Comparison of ENCODE assay signal across 24 mouse cellular contexts in the genomic region with DNA sequence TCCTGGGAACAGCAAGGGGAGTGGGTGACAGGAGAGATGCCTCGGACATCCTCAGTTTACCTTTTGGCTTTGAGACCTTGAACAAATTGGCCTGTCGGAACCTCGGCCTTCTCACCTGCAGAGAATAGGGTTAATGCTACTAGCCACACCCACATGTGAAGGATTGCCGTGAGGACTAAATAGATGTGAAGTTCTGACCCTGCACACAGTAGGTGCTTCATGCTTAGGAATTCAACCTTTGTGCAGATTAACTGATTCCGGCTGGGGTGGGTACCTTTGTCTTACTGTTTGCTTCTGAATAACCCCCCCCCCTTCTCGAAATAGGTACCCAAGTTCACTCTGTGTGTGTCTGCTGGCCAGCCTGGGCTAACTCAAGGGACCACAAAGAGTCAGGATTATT. TPM values are rescaled to one million over a fixed set of nuclear protein-coding genes. Genes with fewer than 3 reads are reported as not detected.
A peak's percentile ranks its signal among the peaks of the same experiment; 100 is the strongest.
DNase-seq lines count a peak whose midpoint lies in the region; ATAC-seq and TF ChIP-seq lines count a peak whose summit lies in the region.
"Had no signal": no experiment of that assay in that cellular context is flagged by ENCODE, and none has a peak within 500 bp of the region (broad histone marks: within the 10 kb centered on the region; RNA-seq: fewer than 3 reads in every experiment).

No protein-coding gene starts in this region.

- H3K27me3 ChIP-seq in heart, embryonic 15.5 days, result no peaks in the 10 kb centered on the region
- no peaks in the 10 kb centered on the region for H3K27me3 ChIP-seq in heart, embryonic 11.5 days (ENCODE audit: control insufficient read depth, insufficient read depth, low read length)
- H3K27me3 ChIP-seq in kidney, postnatal 0 days (ENCODE audit: insufficient read depth, low read length), result no peaks in the 10 kb centered on the region
- H3K27me3 ChIP-seq in spleen, adult 2 months (ENCODE audit: control insufficient read depth, insufficient read depth, low read length), result no peaks in the 10 kb centered on the region
- H3K27me3 ChIP-seq: intestine, embryonic 15.5 days; liver, embryonic 13.5 days; stomach, embryonic 15.5 days had no signal

- no peak for DNase-seq in kidney, postnatal 0 days (ENCODE audit: low spot score)
- DNase-seq in kidney, adult 9 months, result no peak
- no peak for DNase-seq in spleen, adult 2 months (ENCODE audit: low read depth in 1 of 2, low spot score in 2 of 2)
- DNase-seq in spleen, postnatal 4 days (ENCODE audit: low spot score in 2 of 2), result no peak
- DNase-seq in gastrocnemius, adult 2 months, result no peak
- DNase-seq: adrenal gland, postnatal 25 days; cerebellum, adult 8-10 months; cerebellum, postnatal 36 days; gastrocnemius, postnatal 10 days; heart, postnatal 36 days; kidney, postnatal 25 days; liver, embryonic 13.5 days; lung, postnatal 10 days; thymus, postnatal 25 days had no signal

- no peak overlapping the region for H3K4me3 ChIP-seq in heart, embryonic 15.5 days
- H3K4me3 ChIP-seq in heart, embryonic 11.5 days (ENCODE audit: low read depth, low read length), result no peak overlapping the region
- no peak overlapping the region for H3K4me3 ChIP-seq in kidney, postnatal 0 days (replicated peaks; ENCODE audit: low read depth, low read length)
- H3K4me3 ChIP-seq in spleen, adult 2 months (ENCODE audit: extremely low read depth, insufficient read depth, insufficient read length), result no peak overlapping the region
- no peak overlapping the region for H3K4me3 ChIP-seq in gastrocnemius, adult 2 months
- H3K4me3 ChIP-seq: intestine, embryonic 15.5 days; layer of hippocampus, adult 2 months; liver, embryonic 13.5 days; stomach, embryonic 15.5 days had no signal

- 88% methylated on average over 6 of the region's 6 CpGs for WGBS in heart, embryonic 15.5 days
- WGBS in heart, embryonic 11.5 days (ENCODE audit: insufficient replicate concordance), result 81% methylated on average over 6 of the region's 6 CpGs
- WGBS in kidney, postnatal 0 days, result 88% methylated on average over 6 of the region's 6 CpGs
- WGBS in spleen, adult 2 months, result 90% methylated on average over 6 of the region's 6 CpGs

- no peaks in the 10 kb centered on the region for H3K9me3 ChIP-seq in heart, embryonic 15.5 days (replicated peaks)
- H3K9me3 ChIP-seq in heart, embryonic 11.5 days (replicated peaks; ENCODE audit: control insufficient read depth, low read length), result no peaks in the 10 kb centered on the region
- H3K9me3 ChIP-seq in kidney, postnatal 0 days (replicated peaks; ENCODE audit: low read length), result no peaks in the 10 kb centered on the region
- H3K9me3 ChIP-seq: intestine, embryonic 15.5 days; liver, embryonic 13.5 days; stomach, embryonic 15.5 days had no signal

- H3K4me2 ChIP-seq in heart, embryonic 15.5 days, result no peak overlapping the region
- H3K4me2 ChIP-seq in heart, embryonic 11.5 days, result no peak overlapping the region
- H3K4me2 ChIP-seq in kidney, postnatal 0 days (ENCODE audit: low read length), result no peak overlapping the region
- H3K4me2 ChIP-seq: intestine, embryonic 15.5 days; liver, embryonic 13.5 days; midbrain, embryonic 11.5 days; stomach, embryonic 15.5 days had no signal

- ATAC-seq in heart, embryonic 15.5 days (replicated peaks; ENCODE audit: insufficient number of reproducible peaks, insufficient read depth, low FRiP score, low read depth), result no peak
- ATAC-seq in heart, embryonic 11.5 days (replicated peaks; ENCODE audit: insufficient number of reproducible peaks, low FRiP score, low TSS enrichment), result no peak
- no peak for ATAC-seq in kidney, postnatal 0 days (replicated peaks; ENCODE audit: low FRiP score, low read depth)
- ATAC-seq: forebrain, embryonic 14.5 days; hindbrain, embryonic 16.5 days; intestine, embryonic 15.5 days had no signal

- H3K27ac ChIP-seq in heart, embryonic 15.5 days, result peak overlapping the region; percentile 67; the same call in 1 of the 2 replicates
- H3K27ac ChIP-seq in heart, embryonic 11.5 days (ENCODE audit: low read depth, low read length), result no peak overlapping the region
- H3K27ac ChIP-seq in kidney, postnatal 0 days, result 0 out of 2 replicates have a peak overlapping the region, but pooled peaks have one; percentile 13
- H3K27ac ChIP-seq in spleen, adult 2 months (ENCODE audit: insufficient read depth, low read length), result peak overlapping the region; percentile 17; the same call in 1 of the 2 replicates
- H3K27ac ChIP-seq in gastrocnemius, adult 2 months, result no peak overlapping the region
- H3K27ac ChIP-seq: layer of hippocampus, adult 2 months; liver, embryonic 13.5 days had no signal

- peaks cover 55% of the 10 kb centered on the region for H3K4me1 ChIP-seq in heart, embryonic 15.5 days (replicated peaks)
- H3K4me1 ChIP-seq in heart, embryonic 11.5 days (ENCODE audit: control insufficient read depth, insufficient read depth, low read length), result peaks cover 49% of the 10 kb centered on the region
- H3K4me1 ChIP-seq in kidney, postnatal 0 days (replicated peaks; ENCODE audit: insufficient read depth, low read length), result peaks cover 38% of the 10 kb centered on the region
- no peaks in the 10 kb centered on the region for H3K4me1 ChIP-seq in spleen, adult 2 months (ENCODE audit: control insufficient read depth, insufficient read depth, insufficient read length)

- no peak overlapping the region for H3K9ac ChIP-seq in heart, embryonic 15.5 days
- H3K9ac ChIP-seq in heart, embryonic 11.5 days (ENCODE audit: low read depth, low read length), result no peak overlapping the region
- H3K9ac ChIP-seq in kidney, postnatal 0 days (ENCODE audit: low read depth, low read length), result no peak overlapping the region
- H3K9ac ChIP-seq: intestine, embryonic 15.5 days; liver, embryonic 13.5 days; stomach, embryonic 15.5 days had no signal

- intact Hi-C loops in gastrocnemius, adult 2 months (cut with DNase I), result no loop called here

- TF ChIP-seq CTCF in kidney, postnatal 0 days (IDR thresholded peaks at IDR 0.05; ENCODE audit: low read depth), result no peak
- TF ChIP-seq CTCF in spleen, adult 2 months (IDR thresholded peaks at IDR 0.05; ENCODE audit: extremely low read depth, insufficient read depth, insufficient read length, insufficient replicate concordance), result no peak
- no peak for TF ChIP-seq CTCF in gastrocnemius, adult 2 months (IDR thresholded peaks at IDR 0.05)

- peaks cover 13% of the 10 kb centered on the region; the same call in 1 of the 2 replicates for H3K36me3 ChIP-seq in heart, embryonic 15.5 days
- peaks cover 5% of the 10 kb centered on the region; the same call in 1 of the 2 replicates for H3K36me3 ChIP-seq in heart, embryonic 11.5 days (ENCODE audit: control insufficient read depth, insufficient read depth, low read length)
- H3K36me3 ChIP-seq in kidney, postnatal 0 days (ENCODE audit: insufficient read depth, low read length), result peaks cover 24% of the 10 kb centered on the region
- no peaks in the 10 kb centered on the region for H3K36me3 ChIP-seq in spleen, adult 2 months (ENCODE audit: control insufficient read depth, insufficient read depth, low read length)

- no peak for TF ChIP-seq POLR2A in spleen, adult 2 months (IDR thresholded peaks at IDR 0.05; ENCODE audit: low read depth, low read length)

RNA-seq across cellular contexts. Expression of gene Epha2, which starts 13.7 kb away (rescaled TPM):
- 2.7 and 4.2 TPM in 2 replicates for polyA plus RNA-seq in heart, embryonic 15.5 days (2015; fragmentation: Nextera tagmentation; extraction: Ambion mirVana)
- 3.1 and 3.6 TPM in 2 replicates for polyA plus RNA-seq in heart, embryonic 11.5 days (2014; fragmentation: Nextera tagmentation; extraction: Ambion mirVana)
- 5.6 and 5.8 TPM in 2 replicates for polyA plus RNA-seq in kidney, postnatal 0 days (2015; fragmentation: Nextera tagmentation; extraction: Ambion mirVana)
- polyA plus RNA-seq in spleen, adult 2 months (2012; rRNA removed), result 8.0 and 9.8 TPM in 2 replicates
- total RNA-seq in gastrocnemius, adult 2 months (2021), result 1 to 10 TPM; 1.8 to 2.6 TPM

RNA-seq across cellular contexts. Expression of gene Fam131c, which starts 53.3 kb away (rescaled TPM):
- polyA plus RNA-seq in heart, embryonic 15.5 days (2015; fragmentation: Nextera tagmentation; extraction: Ambion mirVana), result 0.53 and 0.70 TPM in 2 replicates
- polyA plus RNA-seq in heart, embryonic 11.5 days (2014; fragmentation: Nextera tagmentation; extraction: Ambion mirVana), result 1.00 and 1.0 TPM in 2 replicates
- 2.8 and 3.1 TPM in 2 replicates for polyA plus RNA-seq in kidney, postnatal 0 days (2015; fragmentation: Nextera tagmentation; extraction: Ambion mirVana)
- 0.22 and 0.34 TPM in 2 replicates for polyA plus RNA-seq in spleen, adult 2 months (2012; rRNA removed)
- total RNA-seq in gastrocnemius, adult 2 months (2021), result under 1 TPM in 1 of 2 experiments, not detected in 1; 0.20 TPM
- total RNA-seq: granulocyte monocyte progenitor cell, adult 5-6 weeks; megakaryocyte progenitor cell, adult 5-6 weeks had no signal

Comparison
In these comparisons a context has a peak if more than half of its experiments do, and no peak if none do; other contexts are left out.
1. H3K27ac ChIP-seq: peak in heart, embryonic 15.5 days (single experiment), kidney, postnatal 0 days (single experiment) and spleen, adult 2 months (single experiment); none in heart, embryonic 11.5 days (single experiment) and gastrocnemius, adult 2 months (single experiment).